Mouse (Mus musculus) liver, embryonic 11.5 days (tissue): ENCODE measurements around the gene Rec8. TPM values are rescaled to one million over a fixed set of nuclear protein-coding genes. Genes with fewer than 3 reads are reported as not detected.

ENCODE experiments used
- ATAC-seq: fragments of 200-750 bp; cut with Nextera tagmentation; replicated peaks from 2 replicates; pipeline ENCODE4 v1.8.0; 2017; ENCODE audit warnings: moderate number of reproducible peaks, mild to moderate bottlenecking, moderate TSS enrichment, moderate library complexity; ENCODE audit not compliant: low FRiP score
- DNase-seq: peaks from one replicate; pipeline ENCODE4 v3.0.0-alpha.2; 2017; ENCODE audit warnings: low spot score
- H3K27ac ChIP-seq: fragments of 300-500 bp; sonication (generic); 2 replicates; pipeline ENCODE4 v1.5.1; 2014; ENCODE audit warnings: mild to moderate bottlenecking, low read depth, low read length, control low read depth
- H3K27me3 ChIP-seq: fragments of 300-500 bp; sonication (generic); replicated peaks from 2 replicates; pipeline ENCODE4 v1.6.1; 2014; ENCODE audit warnings: low read length, mixed read lengths; ENCODE audit not compliant: control insufficient read depth, insufficient read depth
- H3K36me3 ChIP-seq: fragments of 300-500 bp; sonication (generic); 2 replicates; pipeline ENCODE4 v1.6.1; 2014; ENCODE audit warnings: mild to moderate bottlenecking, low read length, moderate library complexity, mixed read lengths; ENCODE audit not compliant: control insufficient read depth, insufficient read depth
- H3K4me1 ChIP-seq: fragments of 300-500 bp; sonication (generic); replicated peaks from 2 replicates; pipeline ENCODE4 v1.6.1; 2014; ENCODE audit warnings: low read length, mixed read lengths; ENCODE audit not compliant: control insufficient read depth, insufficient read depth
- H3K4me2 ChIP-seq: fragments of 300-500 bp; sonication (generic); 2 replicates; pipeline ENCODE4 v1.6.1; 2014; ENCODE audit warnings: mild to moderate bottlenecking, control low read depth, moderate library complexity
- H3K4me3 ChIP-seq: fragments of 300-500 bp; sonication (generic); 2 replicates; pipeline ENCODE4 v1.5.1; 2014; ENCODE audit warnings: low read depth, low read length, control low read depth
- H3K9ac ChIP-seq: fragments of 300-500 bp; sonication (generic); 2 replicates; pipeline ENCODE4 v1.6.1; 2014; ENCODE audit warnings: low read depth, low read length, control low read depth
- H3K9me3 ChIP-seq: fragments of 300-500 bp; sonication (generic); 2 replicates; pipeline ENCODE4 v1.6.1; 2016; ENCODE audit warnings: low read length, inconsistent platforms, mixed read lengths; ENCODE audit not compliant: control insufficient read depth
- WGBS: fragments of 180-500 bp; shearing (Covaris S2); extraction: QIAGEN DNeasy Blood & Tissue Kit; methylation state at CpG from one replicate; pipeline ENCODE4 v1.1.7; 2014; 5-methylcytosine and 5-hydroxymethylcytosine counted together
- polyA plus RNA-seq: library from polyadenylated mRNA; unstranded; fragments of >200 nt; fragmentation: Nextera tagmentation; extraction: Ambion mirVana; gene quantifications from 2 replicates; pipeline ENCODE4 v1.2.1, GENCODE M21; 2014

Rec8 gene
- polyA plus RNA-seq, result 2.8 and 5.2 TPM in 2 replicates

DNA sequence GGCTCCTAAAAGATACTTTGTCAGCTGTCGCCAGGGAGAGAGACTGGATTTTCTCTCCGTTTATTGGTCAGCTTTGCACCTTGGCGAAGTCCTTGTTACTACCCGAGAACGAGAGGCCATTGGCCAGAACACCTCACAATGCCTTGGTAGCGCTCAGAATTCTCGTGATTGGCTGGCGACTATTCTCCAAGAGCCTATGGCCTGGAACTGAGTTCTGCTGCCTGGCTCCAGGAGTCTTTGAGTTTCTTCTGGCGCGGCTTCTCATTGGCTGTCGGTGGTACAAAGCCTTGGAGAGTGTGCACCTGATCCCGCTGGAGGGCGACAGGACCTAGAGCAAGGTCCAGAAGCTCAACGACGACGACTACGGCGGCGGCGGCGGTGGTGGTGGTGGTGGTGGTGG, at the start of gene Rec8:
TSS of gene Rec8 (plus strand) at position 216 of the 400 bp plus-strand sequence.
- Histone ChIP-seq H3K27me3 (no peaks in the 10 kb centered on the region), H3K4me2 (peak within 1 kb of the TSS; percentile 71), H3K4me3 (peak within 1 kb of the TSS; percentile 32), H3K36me3 (0 out of 2 replicates have a peak, but pooled peaks cover 3% of the 10 kb centered on the region), H3K27ac (no peak within 1 kb of the TSS), H3K9me3 (no peaks in the 10 kb centered on the region), H3K9ac (0 out of 2 replicates have a peak within 1 kb of the TSS, but pooled peaks have one; percentile 27), H3K4me1 (peaks cover 22% of the 10 kb centered on the region)
- DNase-seq (peak; percentile 54), ATAC-seq (peak; percentile 48)
- WGBS, result 14% methylated on average over 21 of the region's 21 CpGs

DNA sequence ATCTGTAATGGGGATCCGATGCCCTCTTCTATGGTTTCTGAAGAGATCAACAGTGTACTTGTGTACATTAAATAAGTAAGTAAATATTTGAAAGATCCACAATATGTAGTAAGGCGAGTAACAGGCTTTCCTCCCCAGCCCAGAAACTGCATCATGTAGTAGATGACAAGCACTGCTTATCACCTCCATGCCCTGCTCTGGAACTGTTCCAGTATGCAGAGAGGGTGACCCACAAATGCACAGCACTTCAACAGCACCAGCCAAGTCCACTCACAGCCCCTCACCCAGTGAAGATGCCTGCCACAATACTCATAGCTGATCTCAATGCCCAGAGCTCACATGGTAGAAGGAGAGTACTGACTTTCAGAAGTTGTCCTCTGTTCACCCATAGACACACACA, 47.2 kb upstream of the Rec8 start:
- Histone ChIP-seq H3K36me3 (peaks cover 31% of the 10 kb centered on the region), H3K27ac (no peak overlapping the region), H3K4me1 (peaks cover 4% of the 10 kb centered on the region; the same call in 1 of the 2 replicates), H3K4me3 (no peak overlapping the region), H3K9me3 (no peaks in the 10 kb centered on the region), H3K4me2 (no peak overlapping the region), H3K27me3 (no peaks in the 10 kb centered on the region), H3K9ac (no peak overlapping the region)
- WGBS, result 83% methylated on average over 2 of the region's 2 CpGs
- ATAC-seq (no peak), DNase-seq (no peak)

DNA sequence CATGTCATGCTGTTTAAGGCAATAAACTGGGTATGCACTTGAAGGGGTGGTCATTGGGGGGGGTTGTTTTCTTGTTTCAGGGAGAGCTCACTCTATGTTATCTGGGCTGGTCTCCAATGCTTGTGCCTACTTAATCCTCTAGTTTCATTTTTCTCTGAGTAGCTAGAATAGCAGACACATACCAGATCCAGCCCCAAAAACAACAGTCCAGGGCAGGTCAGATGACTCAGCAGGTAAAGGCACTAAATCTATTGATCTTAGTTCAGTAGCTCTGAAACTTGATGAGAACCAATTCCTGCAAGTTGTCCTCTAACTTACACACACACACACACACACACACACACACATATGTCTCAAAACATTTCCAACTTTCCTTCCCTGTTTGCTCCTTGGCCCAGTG, 46.1 kb upstream of the Rec8 start:
- H3K9ac ChIP-seq, result no peak overlapping the region
- DNase-seq, result no peak
- H3K9me3 ChIP-seq, result no peaks in the 10 kb centered on the region
- peaks cover 19% of the 10 kb centered on the region for H3K36me3 ChIP-seq
- H3K27ac ChIP-seq, result no peak overlapping the region
- no peak for ATAC-seq
- peaks cover 4% of the 10 kb centered on the region; the same call in 1 of the 2 replicates for H3K4me1 ChIP-seq
- H3K4me2 ChIP-seq, result no peak overlapping the region
- H3K4me3 ChIP-seq, result no peak overlapping the region
- no peaks in the 10 kb centered on the region for H3K27me3 ChIP-seq

DNA sequence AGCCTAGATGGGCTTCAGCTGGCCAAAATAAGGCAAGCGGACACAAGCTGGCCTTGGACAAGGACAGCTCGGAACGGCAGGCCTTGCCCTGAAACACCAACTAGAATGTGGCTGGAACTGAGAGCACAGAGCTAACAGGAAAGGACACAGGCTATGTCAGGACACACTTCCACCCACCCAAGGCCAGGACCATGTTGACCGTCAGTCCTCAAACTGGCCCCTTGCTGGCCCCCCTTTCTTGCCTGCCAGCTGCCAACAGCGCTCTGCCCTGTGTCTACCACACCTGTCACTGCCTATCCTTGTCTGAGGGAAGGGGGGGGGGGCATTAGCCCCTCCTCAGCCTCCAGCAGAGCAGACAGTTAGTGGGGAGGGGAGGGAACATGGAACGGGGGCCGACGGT, 42.5 kb upstream of the Rec8 start, which contains the start of gene Fitm1:
TSS of gene Fitm1 (plus strand) at position 316 of the 400 bp plus-strand sequence.
- H3K9me3 ChIP-seq, result no peaks in the 10 kb centered on the region
- H3K9ac ChIP-seq, result peak within 1 kb of the TSS; percentile 7; the same call in 1 of the 2 replicates
- peaks cover 12% of the 10 kb centered on the region; the same call in 1 of the 2 replicates for H3K4me1 ChIP-seq
- no peak within 1 kb of the TSS for H3K27ac ChIP-seq
- no peaks in the 10 kb centered on the region for H3K27me3 ChIP-seq
- peak within 1 kb of the TSS; percentile 4; the same call in 1 of the 2 replicates for H3K4me2 ChIP-seq
- H3K4me3 ChIP-seq, result no peak within 1 kb of the TSS
- H3K36me3 ChIP-seq, result no peaks in the 10 kb centered on the region; the same call in 1 of the 2 replicates
- ATAC-seq (no peak), DNase-seq (no peak)
- WGBS, result 53% methylated on average over 8 of the region's 8 CpGs

DNA sequence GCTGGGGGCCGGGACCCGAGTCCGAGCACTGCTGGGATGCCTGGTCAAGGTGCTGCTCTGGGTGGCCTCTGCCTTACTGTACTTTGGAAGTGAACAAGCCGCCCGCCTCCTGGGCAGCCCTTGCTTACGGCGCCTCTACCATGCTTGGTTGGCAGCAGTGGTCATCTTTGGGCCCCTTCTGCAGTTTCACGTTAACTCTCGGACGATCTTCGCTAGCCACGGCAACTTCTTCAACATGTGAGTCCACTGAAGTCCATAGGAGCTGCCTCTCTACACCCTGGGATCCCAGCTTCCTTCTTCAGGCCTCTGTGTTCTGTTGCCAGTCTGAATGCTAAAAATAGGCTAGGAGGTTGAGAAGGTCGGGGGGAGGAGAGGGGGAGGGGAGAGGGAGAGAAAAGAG, 42.1 kb upstream of the Rec8 start:
- H3K4me3 ChIP-seq, result no peak overlapping the region
- 65% methylated on average over 13 of the region's 13 CpGs for WGBS
- H3K4me1 ChIP-seq, result peaks cover 12% of the 10 kb centered on the region; the same call in 1 of the 2 replicates
- H3K4me2 ChIP-seq, result peak overlapping the region; percentile 4; the same call in 1 of the 2 replicates
- no peaks in the 10 kb centered on the region for H3K9me3 ChIP-seq
- no peak for ATAC-seq
- H3K27ac ChIP-seq, result no peak overlapping the region
- no peak for DNase-seq
- H3K9ac ChIP-seq, result no peak overlapping the region
- H3K27me3 ChIP-seq, result no peaks in the 10 kb centered on the region
- peaks cover 4% of the 10 kb centered on the region; the same call in 1 of the 2 replicates for H3K36me3 ChIP-seq

DNA sequence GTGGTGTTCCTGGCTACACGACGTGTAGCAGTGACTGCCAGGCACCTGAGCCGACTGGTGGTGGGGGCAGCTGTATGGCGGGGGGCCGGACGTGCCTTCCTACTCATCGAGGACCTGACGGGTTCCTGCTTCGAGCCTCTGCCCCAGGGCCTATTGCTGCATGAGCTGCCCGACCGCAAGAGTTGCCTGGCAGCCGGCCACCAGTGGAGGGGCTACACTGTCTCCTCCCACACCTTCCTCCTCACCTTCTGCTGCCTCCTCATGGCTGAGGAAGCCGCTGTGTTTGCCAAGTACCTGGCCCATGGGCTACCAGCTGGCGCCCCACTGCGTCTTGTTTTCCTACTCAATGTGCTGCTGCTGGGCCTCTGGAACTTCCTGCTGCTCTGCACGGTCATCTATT, 41.5 kb upstream of the Rec8 start:
- DNase-seq, result no peak
- peaks cover 12% of the 10 kb centered on the region; the same call in 1 of the 2 replicates for H3K4me1 ChIP-seq
- no peak overlapping the region for H3K4me3 ChIP-seq
- H3K9ac ChIP-seq, result no peak overlapping the region
- no peak overlapping the region for H3K27ac ChIP-seq
- H3K27me3 ChIP-seq, result no peaks in the 10 kb centered on the region
- H3K9me3 ChIP-seq, result no peaks in the 10 kb centered on the region
- no peak for ATAC-seq
- 76% methylated on average over 16 of the region's 16 CpGs for WGBS
- H3K4me2 ChIP-seq, result no peak overlapping the region
- peaks cover 6% of the 10 kb centered on the region; the same call in 1 of the 2 replicates for H3K36me3 ChIP-seq

DNA sequence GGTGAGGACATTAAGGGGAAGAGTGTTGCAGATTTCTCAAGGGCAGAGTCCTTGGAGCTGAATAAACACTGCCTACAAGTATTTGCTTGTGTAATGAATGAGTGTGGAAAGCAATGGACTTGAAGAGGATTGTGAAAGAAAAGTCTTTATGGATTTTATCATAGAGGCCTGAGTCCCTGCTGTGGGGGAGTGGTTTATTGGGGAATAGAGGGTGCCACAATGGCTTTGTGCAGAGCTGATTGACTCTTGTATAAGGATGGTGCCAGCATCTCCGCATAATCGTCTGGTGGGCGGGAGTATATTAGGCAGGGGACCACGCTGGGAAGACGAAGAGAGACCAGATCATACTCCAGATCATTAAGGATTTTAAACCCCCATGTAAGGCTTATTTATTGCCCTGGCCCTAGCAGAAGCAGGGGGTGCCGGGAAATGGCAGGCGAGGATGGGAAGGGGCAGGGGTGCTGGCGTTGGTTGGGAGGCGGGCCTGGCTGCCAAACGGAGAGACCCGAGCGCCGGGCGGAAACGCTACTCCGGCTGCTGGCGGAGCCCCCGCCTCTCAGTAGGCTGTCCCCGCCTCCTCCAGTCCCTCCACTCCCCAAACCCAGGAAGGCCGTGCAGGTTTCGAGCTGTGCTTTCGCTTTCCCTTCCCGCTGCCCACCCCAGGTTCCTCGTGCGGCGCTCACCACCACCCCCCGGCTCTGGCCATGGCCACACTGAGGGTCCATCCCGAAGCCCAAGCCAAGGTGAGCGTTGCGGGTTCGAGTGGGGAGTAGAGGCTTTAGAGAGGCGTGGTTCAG, 39.8 kb upstream of the Rec8 start, which contains the start of gene Psme1:
TSS of gene Psme1 (plus strand) at position 253 of the 797 bp plus-strand sequence.
- H3K9ac ChIP-seq, result peak within 1 kb of the TSS; percentile 88
- peak within 1 kb of the TSS; percentile 81 for H3K27ac ChIP-seq
- H3K4me2 ChIP-seq, result peak within 1 kb of the TSS; percentile 77
- WGBS, result 2% methylated on average over 32 of the region's 32 CpGs
- ATAC-seq (peak; percentile 83), DNase-seq (peak; percentile 80)
- no peaks in the 10 kb centered on the region for H3K9me3 ChIP-seq
- H3K27me3 ChIP-seq, result no peaks in the 10 kb centered on the region
- H3K36me3 ChIP-seq, result peaks cover 13% of the 10 kb centered on the region; the same call in 1 of the 2 replicates
- peaks cover 16% of the 10 kb centered on the region; the same call in 1 of the 2 replicates for H3K4me1 ChIP-seq
- H3K4me3 ChIP-seq, result peak within 1 kb of the TSS; percentile 72

DNA sequence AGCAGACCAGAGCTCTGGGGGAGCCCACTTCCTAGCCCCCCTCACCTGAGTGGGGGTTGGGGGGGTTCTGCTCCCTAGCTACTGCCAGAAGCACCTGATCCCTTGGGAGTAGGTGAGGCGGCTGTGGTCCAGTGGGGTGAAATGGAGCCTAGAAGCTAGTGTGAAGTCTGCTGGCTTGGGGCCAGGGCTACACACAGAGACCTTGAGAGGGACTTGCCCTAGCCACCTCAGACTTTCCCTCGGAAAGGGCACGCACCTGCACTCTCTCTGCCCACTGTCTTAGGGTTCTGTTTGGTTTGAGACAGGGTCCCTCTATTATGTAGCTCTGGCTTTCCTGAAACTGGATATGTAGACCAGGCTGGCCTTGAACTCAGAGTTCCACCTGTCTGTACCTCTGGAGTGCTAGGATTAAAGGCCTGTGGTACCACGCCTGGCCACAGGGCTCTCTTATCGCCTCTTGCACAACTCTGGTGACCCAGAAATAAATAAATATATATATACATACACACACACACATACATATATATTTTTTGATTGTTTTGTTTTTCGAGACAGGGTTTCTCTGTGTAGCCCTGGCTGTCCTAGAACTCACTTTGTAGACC, 39.1 kb upstream of the Rec8 start:
- DNase-seq (peak; percentile 56), ATAC-seq (peak; percentile 58)
- Histone ChIP-seq H3K27me3 (no peaks in the 10 kb centered on the region), H3K9me3 (no peaks in the 10 kb centered on the region), H3K4me3 (peak overlapping the region; percentile 72), H3K36me3 (peaks cover 13% of the 10 kb centered on the region; the same call in 1 of the 2 replicates), H3K4me1 (peaks cover 20% of the 10 kb centered on the region), H3K4me2 (peak overlapping the region; percentile 77), H3K27ac (peak overlapping the region; percentile 81), H3K9ac (peak overlapping the region; percentile 88)
- 17% methylated on average over 6 of the region's 6 CpGs for WGBS
